Mouse (Mus musculus): ENCODE measurements around the gene Plcl2. TPM values are rescaled to one million over a fixed set of nuclear protein-coding genes. Genes with fewer than 3 reads are reported as not detected.
"Not testable (repeated sequence)": the region's sequence is repeated elsewhere in the genome, so short reads cannot be mapped to it uniquely, and the experiment has no call there.

The Plcl2 gene
- polyA plus RNA-seq, 1 experiment from 2014 or later = 10.2 TPM

- 94% methylated on average over 1 of the region's 1 CpGs for WGBS
- no peaks in the 10 kb centered on the region for H3K36me3 ChIP-seq
Measured at GRCm38 (mm10) chr17:50600696-50601095, 91.5 kb downstream of the Plcl2 start.

GRCm38 (mm10) chr17:50606890-50607289 lies 97.7 kb downstream of the Plcl2 start:
- H3K9me3 ChIP-seq = no peaks in the 10 kb centered on the region
- H3K27me3 ChIP-seq (replicated peaks) = no peaks in the 10 kb centered on the region
- no peak overlapping the region for H3K4me2 ChIP-seq (replicated peaks)
- no peak overlapping the region for H3K27ac ChIP-seq
- WGBS = 93% methylated on average over 2 of the region's 2 CpGs
- H3K4me1 ChIP-seq = no peaks in the 10 kb centered on the region
- peaks cover under 1% of the 10 kb centered on the region; the same call in 1 of the 2 replicates for H3K36me3 ChIP-seq
- H3K9ac ChIP-seq = no peak overlapping the region
- no peak overlapping the region for H3K4me3 ChIP-seq
- ATAC-seq (ENCODE audit: low FRiP score, low read depth) = no peak

More at GRCm38 (mm10) chr17:50600696-50601095, 91.5 kb downstream of the Plcl2 start:
- ATAC-seq (ENCODE audit: low FRiP score, low read depth) = no peak
- H3K27ac ChIP-seq = no peak overlapping the region
- H3K4me1 ChIP-seq = no peaks in the 10 kb centered on the region
- no peaks in the 10 kb centered on the region for H3K27me3 ChIP-seq (replicated peaks)
- H3K4me3 ChIP-seq = no peak overlapping the region
- H3K9ac ChIP-seq = no peak overlapping the region
- H3K4me2 ChIP-seq (replicated peaks) = no peak overlapping the region
- no peaks in the 10 kb centered on the region for H3K9me3 ChIP-seq

- Histone ChIP-seq H3K4me1 (no peaks in the 10 kb centered on the region), H3K27me3 (replicated peaks) (no peaks in the 10 kb centered on the region), H3K9ac (no peak overlapping the region), H3K4me3 (no peak overlapping the region), H3K27ac (no peak overlapping the region), H3K4me2 (replicated peaks) (no peak overlapping the region), H3K9me3 (peaks cover 3% of the 10 kb centered on the region; the same call in 1 of the 2 replicates), H3K36me3 (peaks cover 20% of the 10 kb centered on the region)
- no peak for ATAC-seq (ENCODE audit: low FRiP score, low read depth)
- WGBS = 86% methylated on average over 4 of the region's 4 CpGs
Measured at GRCm38 (mm10) chr17:50609908-50610307, 100.7 kb downstream of the Plcl2 start.

GRCm38 (mm10) chr17:50620794-50621537 lies 111.8 kb downstream of the Plcl2 start:
- 92% methylated on average over 7 of the region's 7 CpGs for WGBS
- H3K9ac ChIP-seq = no peak overlapping the region
- no peak overlapping the region for H3K27ac ChIP-seq
- H3K4me2 ChIP-seq (replicated peaks) = no peak overlapping the region
- H3K4me3 ChIP-seq = no peak overlapping the region
- no peak for ATAC-seq (ENCODE audit: low FRiP score, low read depth)
- H3K36me3 ChIP-seq = no peaks in the 10 kb centered on the region
- no peaks in the 10 kb centered on the region for H3K9me3 ChIP-seq
- no peaks in the 10 kb centered on the region for H3K4me1 ChIP-seq
- no peaks in the 10 kb centered on the region for H3K27me3 ChIP-seq (replicated peaks)

GRCm38 (mm10) chr17:50621996-50622395 lies 112.8 kb downstream of the Plcl2 start:
- no peak for ATAC-seq (ENCODE audit: low FRiP score, low read depth)
- Histone ChIP-seq H3K27me3 (replicated peaks) (no peaks in the 10 kb centered on the region), H3K4me2 (replicated peaks) (no peak overlapping the region), H3K36me3 (no peaks in the 10 kb centered on the region), H3K9me3 (no peaks in the 10 kb centered on the region), H3K27ac (no peak overlapping the region), H3K4me1 (no peaks in the 10 kb centered on the region), H3K9ac (no peak overlapping the region), H3K4me3 (no peak overlapping the region)
- 76% methylated on average over 3 of the region's 3 CpGs for WGBS

GRCm38 (mm10) chr17:50625584-50625983 lies 116.4 kb downstream of the Plcl2 start:
- Histone ChIP-seq H3K4me3 (no peak overlapping the region), H3K9ac (no peak overlapping the region), H3K36me3 (no peaks in the 10 kb centered on the region), H3K4me1 (no peaks in the 10 kb centered on the region), H3K27me3 (replicated peaks) (no peaks in the 10 kb centered on the region), H3K4me2 (replicated peaks) (no peak overlapping the region), H3K9me3 (no peaks in the 10 kb centered on the region), H3K27ac (no peak overlapping the region)
- 88% methylated on average over 4 of the region's 4 CpGs for WGBS
- ATAC-seq (ENCODE audit: low FRiP score, low read depth) = no peak

- ATAC-seq (ENCODE audit: low FRiP score, low read depth) = peak; percentile 53; the same call in 1 of the 2 replicates
- Histone ChIP-seq H3K36me3 (no peaks in the 10 kb centered on the region), H3K27me3 (replicated peaks) (no peaks in the 10 kb centered on the region), H3K9me3 (no peaks in the 10 kb centered on the region), H3K27ac (no peak overlapping the region), H3K4me1 (no peaks in the 10 kb centered on the region), H3K9ac (no peak overlapping the region), H3K4me3 (no peak overlapping the region), H3K4me2 (replicated peaks) (no peak overlapping the region)
- WGBS = 95% methylated on average over 3 of the region's 3 CpGs
Measured at GRCm38 (mm10) chr17:50627658-50628057, 118.5 kb downstream of the Plcl2 start.

GRCm38 (mm10) chr17:50628716-50629115 lies 119.5 kb downstream of the Plcl2 start:
- Histone ChIP-seq H3K9ac (no peak overlapping the region), H3K27ac (no peak overlapping the region), H3K4me3 (no peak overlapping the region), H3K27me3 (replicated peaks) (no peaks in the 10 kb centered on the region), H3K4me1 (no peaks in the 10 kb centered on the region), H3K36me3 (no peaks in the 10 kb centered on the region), H3K4me2 (replicated peaks) (no peak overlapping the region), H3K9me3 (no peaks in the 10 kb centered on the region)
- ATAC-seq (ENCODE audit: low FRiP score, low read depth) = no peak

GRCm38 (mm10) chr17:50630992-50631391 lies 121.8 kb downstream of the Plcl2 start:
- not testable (repeated sequence) for H3K9me3 ChIP-seq; H3K4me1 ChIP-seq; H3K36me3 ChIP-seq; H3K27me3 ChIP-seq (replicated peaks); H3K27ac ChIP-seq; H3K4me3 ChIP-seq; H3K4me2 ChIP-seq (replicated peaks); ATAC-seq (ENCODE audit: low FRiP score, low read depth); H3K9ac ChIP-seq

- H3K4me3 ChIP-seq = no peak overlapping the region
- H3K9me3 ChIP-seq = no peaks in the 10 kb centered on the region
- ATAC-seq (ENCODE audit: low FRiP score, low read depth) = no peak
- no peaks in the 10 kb centered on the region for H3K27me3 ChIP-seq (replicated peaks)
- H3K36me3 ChIP-seq = no peaks in the 10 kb centered on the region
- H3K27ac ChIP-seq = no peak overlapping the region
- H3K9ac ChIP-seq = no peak overlapping the region
- WGBS = 82% methylated on average over 7 of the region's 7 CpGs
- 0 out of 2 replicates have a peak, but pooled peaks cover 5% of the 10 kb centered on the region for H3K4me1 ChIP-seq
- no peak overlapping the region for H3K4me2 ChIP-seq (replicated peaks)
Measured at GRCm38 (mm10) chr17:50634008-50634871, 125.0 kb downstream of the Plcl2 start.

- Histone ChIP-seq H3K4me2 (replicated peaks) (no peak overlapping the region), H3K27me3 (replicated peaks) (no peaks in the 10 kb centered on the region), H3K4me3 (no peak overlapping the region), H3K9me3 (no peaks in the 10 kb centered on the region), H3K4me1 (0 out of 2 replicates have a peak, but pooled peaks cover 5% of the 10 kb centered on the region), H3K9ac (no peak overlapping the region), H3K27ac (no peak overlapping the region), H3K36me3 (no peaks in the 10 kb centered on the region)
- no peak for ATAC-seq (ENCODE audit: low FRiP score, low read depth)
- 78% methylated on average over 8 of the region's 8 CpGs for WGBS
Measured at GRCm38 (mm10) chr17:50635961-50636585, 126.9 kb downstream of the Plcl2 start.

- Histone ChIP-seq H3K4me2 (replicated peaks) (no peak overlapping the region), H3K4me3 (no peak overlapping the region), H3K9ac (no peak overlapping the region), H3K27me3 (replicated peaks) (no peaks in the 10 kb centered on the region), H3K27ac (no peak overlapping the region), H3K36me3 (no peaks in the 10 kb centered on the region), H3K4me1 (0 out of 2 replicates have a peak, but pooled peaks cover 5% of the 10 kb centered on the region), H3K9me3 (no peaks in the 10 kb centered on the region)
- WGBS = 73% methylated on average over 3 of the region's 3 CpGs
- no peak for ATAC-seq (ENCODE audit: low FRiP score, low read depth)
Measured at GRCm38 (mm10) chr17:50638791-50639190, 129.6 kb downstream of the Plcl2 start.
